8 mouse cellular contexts compared by ENCODE assay signal in the genomic region with DNA sequence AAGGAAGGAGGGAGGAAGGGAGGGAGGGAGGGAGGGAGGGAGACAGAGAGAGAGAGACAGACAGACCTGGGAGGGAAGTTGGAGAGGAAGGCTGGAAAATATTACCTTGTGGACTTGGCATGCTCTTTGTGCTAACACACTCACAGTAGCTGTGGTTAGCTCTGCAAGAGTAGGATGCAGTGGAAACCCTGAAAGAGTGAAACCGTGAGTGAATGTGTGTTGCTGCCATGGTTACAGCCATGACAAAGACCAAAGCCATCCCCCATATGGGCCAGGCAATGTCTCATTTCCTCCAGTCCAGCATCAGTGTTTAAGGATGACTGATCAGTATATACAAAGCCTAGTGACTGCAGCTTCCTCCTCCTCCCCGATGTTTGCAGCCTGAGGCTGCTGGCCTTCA. TPM values are rescaled to one million over a fixed set of nuclear protein-coding genes. Genes with fewer than 3 reads are reported as not detected.
DNase-seq lines count a peak whose midpoint lies in the region; ATAC-seq and TF ChIP-seq lines count a peak whose summit lies in the region.

No protein-coding gene starts in this region.

- H3K27me3 ChIP-seq in kidney, postnatal 0 days (ENCODE audit: insufficient read depth, low read length): no peaks in the 10 kb centered on the region
- no peaks in the 10 kb centered on the region for H3K27me3 ChIP-seq in hindbrain, embryonic 14.5 days (ENCODE audit: control insufficient read depth, insufficient read depth, low read length)
- H3K27me3 ChIP-seq in midbrain, embryonic 16.5 days (ENCODE audit: control insufficient read depth, insufficient read depth, low read depth, low read length): no peaks in the 10 kb centered on the region

- no peaks in the 10 kb centered on the region for H3K9me3 ChIP-seq in kidney, postnatal 0 days (replicated peaks; ENCODE audit: low read length)
- no peaks in the 10 kb centered on the region for H3K9me3 ChIP-seq in hindbrain, embryonic 14.5 days (ENCODE audit: control insufficient read depth, low read length)
- H3K9me3 ChIP-seq in midbrain, embryonic 16.5 days (replicated peaks; ENCODE audit: control insufficient read depth, low read length, poor library complexity, severe bottlenecking): no peaks in the 10 kb centered on the region

- H3K4me1 ChIP-seq in kidney, postnatal 0 days (replicated peaks; ENCODE audit: insufficient read depth, low read length): no peaks in the 10 kb centered on the region
- no peaks in the 10 kb centered on the region for H3K4me1 ChIP-seq in hindbrain, embryonic 14.5 days (replicated peaks; ENCODE audit: control insufficient read depth, insufficient read depth, low read length)
- H3K4me1 ChIP-seq in midbrain, embryonic 16.5 days (ENCODE audit: control insufficient read depth, insufficient read depth, low read length): no peaks in the 10 kb centered on the region

- 7% methylated on average over 2 of the region's 2 CpGs for WGBS in kidney, postnatal 0 days
- 9% methylated on average over 2 of the region's 2 CpGs for WGBS in hindbrain, embryonic 14.5 days
- 6% methylated on average over 2 of the region's 2 CpGs for WGBS in midbrain, embryonic 16.5 days

- 0 out of 2 replicates have a peak overlapping the region, but pooled peaks have one; percentile 26 for H3K4me2 ChIP-seq in kidney, postnatal 0 days (ENCODE audit: low read length)
- no peak overlapping the region for H3K4me2 ChIP-seq in hindbrain, embryonic 14.5 days (replicated peaks)
- H3K4me2 ChIP-seq in midbrain, embryonic 16.5 days (ENCODE audit: low read length): no peak overlapping the region

- DNase-seq in kidney, postnatal 0 days (ENCODE audit: low spot score): peak; percentile 16
- no peak for DNase-seq in kidney, adult 8-10 months
- peak; percentile 25 for DNase-seq in ZHBTc4 (ENCODE audit: low read depth, low spot score)
- no peak for DNase-seq in hindbrain, embryonic 14.5 days (ENCODE audit: low spot score)
- DNase-seq in frontal cortex, adult 2 months (ENCODE audit: extremely low spot score in 1 of 2, low spot score in 1 of 2): no peak
- DNase-seq in cerebellum, adult 9-10 months: no peak
- DNase-seq in kidney, postnatal 36 days: no peak

- H3K36me3 ChIP-seq in kidney, postnatal 0 days (ENCODE audit: insufficient read depth, low read length): no peaks in the 10 kb centered on the region
- H3K36me3 ChIP-seq in hindbrain, embryonic 14.5 days (replicated peaks; ENCODE audit: control insufficient read depth, insufficient read depth): no peaks in the 10 kb centered on the region
- H3K36me3 ChIP-seq in midbrain, embryonic 16.5 days (ENCODE audit: control insufficient read depth, insufficient read depth, low read length): no peaks in the 10 kb centered on the region

- no peak overlapping the region for H3K9ac ChIP-seq in kidney, postnatal 0 days (ENCODE audit: low read depth, low read length)
- no peak overlapping the region for H3K9ac ChIP-seq in hindbrain, embryonic 14.5 days
- no peak overlapping the region for H3K9ac ChIP-seq in midbrain, embryonic 16.5 days (ENCODE audit: low read depth, low read length)

- H3K27ac ChIP-seq in kidney, postnatal 0 days: no peak overlapping the region
- no peak overlapping the region for H3K27ac ChIP-seq in hindbrain, embryonic 14.5 days
- no peak overlapping the region for H3K27ac ChIP-seq in midbrain, embryonic 16.5 days (ENCODE audit: low read length)

- H3K4me3 ChIP-seq in kidney, postnatal 0 days (replicated peaks; ENCODE audit: low read depth, low read length): 0 out of 2 replicates have a peak overlapping the region, but pooled peaks have one; percentile 25
- no peak overlapping the region for H3K4me3 ChIP-seq in hindbrain, embryonic 14.5 days (replicated peaks; ENCODE audit: low read length)
- no peak overlapping the region for H3K4me3 ChIP-seq in midbrain, embryonic 16.5 days (ENCODE audit: low read depth, low read length)

- ATAC-seq in kidney, postnatal 0 days (replicated peaks; ENCODE audit: low FRiP score, low read depth): no peak; the same call in 1 of the 2 replicates
- peak; percentile 31; the same call in 1 of the 2 replicates for ATAC-seq in hindbrain, embryonic 14.5 days (ENCODE audit: low FRiP score)
- ATAC-seq in midbrain, embryonic 16.5 days: peak; percentile 36; the same call in 1 of the 2 replicates

- no peak for TF ChIP-seq CTCF in kidney, postnatal 0 days (IDR thresholded peaks at IDR 0.05; ENCODE audit: low read depth)

RNA-seq across cellular contexts. Expression of gene Spink2, which starts 6.5 kb away (rescaled TPM):
- 0.77 and 1.0 TPM in 2 replicates for polyA plus RNA-seq in kidney, postnatal 0 days (2015; fragmentation: Nextera tagmentation; extraction: Ambion mirVana)
- polyA plus RNA-seq in hindbrain, embryonic 14.5 days (2014; fragmentation: Nextera tagmentation; extraction: Ambion mirVana): 1.8 and 2.0 TPM in 2 replicates
- 0.41 and 0.48 TPM in 2 replicates for polyA plus RNA-seq in midbrain, embryonic 16.5 days (2015; fragmentation: Nextera tagmentation; extraction: Ambion mirVana)
- 0.22 TPM in 1 of 2 replicates, not detected in the other for polyA plus RNA-seq in frontal cortex, adult 2 months (2012; rRNA removed)

RNA-seq across cellular contexts. Expression of gene Rest, which starts 47.6 kb away (rescaled TPM):
- polyA plus RNA-seq in kidney, postnatal 0 days (2015; fragmentation: Nextera tagmentation; extraction: Ambion mirVana): 32.7 and 34.1 TPM in 2 replicates
- polyA plus RNA-seq in hindbrain, embryonic 14.5 days (2014; fragmentation: Nextera tagmentation; extraction: Ambion mirVana): 8.4 and 8.6 TPM in 2 replicates
- 4.8 and 4.9 TPM in 2 replicates for polyA plus RNA-seq in midbrain, embryonic 16.5 days (2015; fragmentation: Nextera tagmentation; extraction: Ambion mirVana)
- polyA plus RNA-seq in frontal cortex, adult 2 months (2012; rRNA removed): 3.4 and 3.5 TPM in 2 replicates

Comparison
In these comparisons a context has a peak if more than half of its experiments do, and no peak if none do; other contexts are left out.
1. DNase-seq: peak in kidney, postnatal 0 days (single experiment) and ZHBTc4 (single experiment); none in kidney, adult 8-10 months (0 of 2), hindbrain, embryonic 14.5 days (single experiment), frontal cortex, adult 2 months (0 of 2), cerebellum, adult 9-10 months (single experiment) and kidney, postnatal 36 days (0 of 2).